Mouse (Mus musculus): ENCODE measurements around the gene Ugt1a6b. TPM values are rescaled to one million over a fixed set of nuclear protein-coding genes. Genes with fewer than 3 reads are reported as not detected.

Ugt1a6b gene
- polyA plus RNA-seq, 1 experiment from 2014 or later = 0.55 TPM

- peak overlapping the region; percentile 0; the same call in 1 of the 2 replicates for H3K27ac ChIP-seq
- ATAC-seq (replicated peaks; ENCODE audit: low FRiP score, low read depth) (peak; percentile 4; the same call in 1 of the 2 replicates), DNase-seq (ENCODE audit: low spot score) (peak; percentile 87)
- H3K27me3 ChIP-seq (ENCODE audit: insufficient read depth, low read length) = no peaks in the 10 kb centered on the region
- peaks cover 42% of the 10 kb centered on the region for H3K36me3 ChIP-seq (ENCODE audit: insufficient read depth, low read length)
- no peak; the same call in 1 of the 2 replicates for TF ChIP-seq CTCF (IDR thresholded peaks at IDR 0.05; ENCODE audit: low read depth)
- no peak overlapping the region for H3K4me3 ChIP-seq (replicated peaks; ENCODE audit: low read depth, low read length)
- peaks cover 14% of the 10 kb centered on the region for H3K4me1 ChIP-seq (replicated peaks; ENCODE audit: insufficient read depth, low read length)
- no peaks in the 10 kb centered on the region for H3K9me3 ChIP-seq (replicated peaks; ENCODE audit: low read length)
- H3K4me2 ChIP-seq (ENCODE audit: low read length) = no peak overlapping the region
- 0 out of 2 replicates have a peak overlapping the region, but pooled peaks have one; percentile 0 for H3K9ac ChIP-seq (ENCODE audit: low read depth, low read length)
- 50% methylated on average over 8 of the region's 8 CpGs for WGBS
Observed at GRCm38 (mm10) chr1:88258881-88259642, 156.0 kb downstream of the Ugt1a6b start.

- H3K36me3 ChIP-seq (ENCODE audit: insufficient read depth, low read length) = peaks cover 48% of the 10 kb centered on the region
- peak; percentile 1; the same call in 1 of the 2 replicates for ATAC-seq (replicated peaks; ENCODE audit: low FRiP score, low read depth)
- no peaks in the 10 kb centered on the region for H3K27me3 ChIP-seq (ENCODE audit: insufficient read depth, low read length)
- H3K27ac ChIP-seq = peak overlapping the region; percentile 0; the same call in 1 of the 2 replicates
- no peak overlapping the region for H3K4me3 ChIP-seq (replicated peaks; ENCODE audit: low read depth, low read length)
- 0 out of 2 replicates have a peak overlapping the region, but pooled peaks have one; percentile 0 for H3K9ac ChIP-seq (ENCODE audit: low read depth, low read length)
- H3K9me3 ChIP-seq (replicated peaks; ENCODE audit: low read length) = no peaks in the 10 kb centered on the region
- TF ChIP-seq CTCF (IDR thresholded peaks at IDR 0.05; ENCODE audit: low read depth) = no peak
- H3K4me2 ChIP-seq (ENCODE audit: low read length) = no peak overlapping the region
- WGBS = 69% methylated on average over 4 of the region's 4 CpGs
- H3K4me1 ChIP-seq (replicated peaks; ENCODE audit: insufficient read depth, low read length) = peaks cover 14% of the 10 kb centered on the region
- DNase-seq (ENCODE audit: low spot score) = no peak
Observed at GRCm38 (mm10) chr1:88259643-88260024, 156.6 kb downstream of the Ugt1a6b start.

GRCm38 (mm10) chr1:88260114-88260513 lies 157.1 kb downstream of the Ugt1a6b start:
- no peaks in the 10 kb centered on the region for H3K9me3 ChIP-seq (replicated peaks; ENCODE audit: low read length)
- no peak overlapping the region for H3K4me3 ChIP-seq (replicated peaks; ENCODE audit: low read depth, low read length)
- 0 out of 2 replicates have a peak overlapping the region, but pooled peaks have one; percentile 1 for H3K9ac ChIP-seq (ENCODE audit: low read depth, low read length)
- H3K27me3 ChIP-seq (ENCODE audit: insufficient read depth, low read length) = no peaks in the 10 kb centered on the region
- H3K4me1 ChIP-seq (replicated peaks; ENCODE audit: insufficient read depth, low read length) = peaks cover 14% of the 10 kb centered on the region
- H3K4me2 ChIP-seq (ENCODE audit: low read length) = no peak overlapping the region
- TF ChIP-seq CTCF (IDR thresholded peaks at IDR 0.05; ENCODE audit: low read depth) = no peak
- peaks cover 53% of the 10 kb centered on the region for H3K36me3 ChIP-seq (ENCODE audit: insufficient read depth, low read length)
- H3K27ac ChIP-seq = no peak overlapping the region
- WGBS = 70% methylated on average over 6 of the region's 6 CpGs
- ATAC-seq (replicated peaks; ENCODE audit: low FRiP score, low read depth) (0 out of 2 replicates have a peak, but pooled peaks have one; percentile 9), DNase-seq (ENCODE audit: low spot score) (no peak)

GRCm38 (mm10) chr1:88260604-88261377 lies 157.7 kb downstream of the Ugt1a6b start:
- ATAC-seq (replicated peaks; ENCODE audit: low FRiP score, low read depth) (no peak), DNase-seq (ENCODE audit: low spot score) (no peak)
- Histone ChIP-seq H3K4me3 (replicated peaks; ENCODE audit: low read depth, low read length) (no peak overlapping the region), H3K9me3 (replicated peaks; ENCODE audit: low read length) (no peaks in the 10 kb centered on the region), H3K27ac (no peak overlapping the region), H3K4me1 (replicated peaks; ENCODE audit: insufficient read depth, low read length) (peaks cover 14% of the 10 kb centered on the region), H3K9ac (ENCODE audit: low read depth, low read length) (0 out of 2 replicates have a peak overlapping the region, but pooled peaks have one; percentile 1), H3K27me3 (ENCODE audit: insufficient read depth, low read length) (no peaks in the 10 kb centered on the region), H3K4me2 (ENCODE audit: low read length) (no peak overlapping the region), H3K36me3 (ENCODE audit: insufficient read depth, low read length) (peaks cover 60% of the 10 kb centered on the region)
- TF ChIP-seq CTCF (IDR thresholded peaks at IDR 0.05; ENCODE audit: low read depth) = no peak
- WGBS = 79% methylated on average over 10 of the region's 10 CpGs

- TF ChIP-seq CTCF (IDR thresholded peaks at IDR 0.05; ENCODE audit: low read depth) = no peak
- DNase-seq (ENCODE audit: low spot score) (no peak), ATAC-seq (replicated peaks; ENCODE audit: low FRiP score, low read depth) (no peak)
- H3K27me3 ChIP-seq (ENCODE audit: insufficient read depth, low read length) = no peaks in the 10 kb centered on the region
- peaks cover 69% of the 10 kb centered on the region for H3K36me3 ChIP-seq (ENCODE audit: insufficient read depth, low read length)
- H3K4me3 ChIP-seq (replicated peaks; ENCODE audit: low read depth, low read length) = no peak overlapping the region
- H3K9ac ChIP-seq (ENCODE audit: low read depth, low read length) = no peak overlapping the region
- peaks cover 14% of the 10 kb centered on the region for H3K4me1 ChIP-seq (replicated peaks; ENCODE audit: insufficient read depth, low read length)
- WGBS = 82% methylated on average over 7 of the region's 7 CpGs
- H3K9me3 ChIP-seq (replicated peaks; ENCODE audit: low read length) = no peaks in the 10 kb centered on the region
- H3K27ac ChIP-seq = no peak overlapping the region
- H3K4me2 ChIP-seq (ENCODE audit: low read length) = no peak overlapping the region
Observed at GRCm38 (mm10) chr1:88261706-88262105, 158.7 kb downstream of the Ugt1a6b start.

- H3K4me2 ChIP-seq (ENCODE audit: low read length) = no peak overlapping the region
- H3K9me3 ChIP-seq (replicated peaks; ENCODE audit: low read length) = no peaks in the 10 kb centered on the region
- no peak overlapping the region for H3K9ac ChIP-seq (ENCODE audit: low read depth, low read length)
- H3K27me3 ChIP-seq (ENCODE audit: insufficient read depth, low read length) = no peaks in the 10 kb centered on the region
- DNase-seq (ENCODE audit: low spot score) (peak; percentile 84), ATAC-seq (replicated peaks; ENCODE audit: low FRiP score, low read depth) (0 out of 2 replicates have a peak, but pooled peaks have one; percentile 4)
- peaks cover 14% of the 10 kb centered on the region for H3K4me1 ChIP-seq (replicated peaks; ENCODE audit: insufficient read depth, low read length)
- H3K36me3 ChIP-seq (ENCODE audit: insufficient read depth, low read length) = peaks cover 74% of the 10 kb centered on the region
- no peak overlapping the region for H3K27ac ChIP-seq
- no peak overlapping the region for H3K4me3 ChIP-seq (replicated peaks; ENCODE audit: low read depth, low read length)
- no peak for TF ChIP-seq CTCF (IDR thresholded peaks at IDR 0.05; ENCODE audit: low read depth)
- WGBS = 46% methylated on average over 4 of the region's 4 CpGs
Observed at GRCm38 (mm10) chr1:88262255-88262654, 159.2 kb downstream of the Ugt1a6b start.
